Mouse (Mus musculus): ENCODE measurements around the gene Rplp0.

- TF ChIP-seq POLR2A (IDR thresholded peaks at IDR 0.05; ENCODE audit: extremely low read depth, insufficient read depth, low read length) (no peak), CTCF (IDR thresholded peaks at IDR 0.05; ENCODE audit: low read depth, low read length) (no peak)
Measured at GRCm38 (mm10) chr5:115578922-115579321, 19.7 kb downstream of the Rplp0 start.

Measured in liver, adult 2 months (tissue).